Mouse (Mus musculus) adrenal gland, adult 2 months (tissue): ENCODE measurements at regions not wholly inside any gene's neighbourhood (a gene's known extent, or its start where the extent isn't known, plus 50 kb on each side); places are given as distances from the start of the nearest gene placed in this dataset.

Source experiments
- DNase-seq: peaks from one replicate; pipeline ENCODE4 v3.0.0; 2021
- microRNA-seq, 2 experiments: library from miRNA; unstranded; fragments of <30 nt; microRNA quantifications; one replicate each; pipeline ENCODE4 v1.2.0; 2021

GRCm38 (mm10) chr6:94772868-94773603 lies 73.1 kb upstream of the Lrig1 start:
- DNase-seq = no peak

- no peak for DNase-seq
These were observed 72.4 kb upstream of the Lrig1 start for GRCm38 (mm10) chr6:94772391-94772790.

GRCm38 (mm10) chr6:94768230-94768629 lies 68.3 kb upstream of the Lrig1 start:
- no peak for DNase-seq

GRCm38 (mm10) chr6:94765724-94766123 lies 65.8 kb upstream of the Lrig1 start:
- DNase-seq = no peak

GRCm38 (mm10) chr6:94761341-94761740 lies 61.4 kb upstream of the Lrig1 start:
- no peak for DNase-seq

GRCm38 (mm10) chr6:94760629-94761111 lies 60.7 kb upstream of the Lrig1 start:
- DNase-seq = no peak

- no peak for DNase-seq
These were observed 59.7 kb upstream of the Lrig1 start for GRCm38 (mm10) chr6:94759649-94760048.

- DNase-seq = no peak
These were observed 56.0 kb upstream of the Lrig1 start for GRCm38 (mm10) chr6:94756006-94756405.

GRCm38 (mm10) chr6:94755297-94755831 lies 55.4 kb upstream of the Lrig1 start:
- DNase-seq = no peak

GRCm38 (mm10) chr6:94754522-94754921 lies 54.6 kb upstream of the Lrig1 start:
- DNase-seq = no peak

GRCm38 (mm10) chr6:94751101-94751440 lies 51.1 kb upstream of the Lrig1 start:
- no peak for DNase-seq

GRCm38 (mm10) chr6:94750228-94751100 lies 50.5 kb upstream of the Lrig1 start:
- DNase-seq = no peak

Small RNAs in the stretch of these regions (microRNA-seq; reads per million reads assigned to microRNA genes)
- gene Gm23364 = 0 reads per million in 2 experiments
